Mouse (Mus musculus) intestine, embryonic 16.5 days (tissue): Measurements from ENCODE around the gene Ctsl. TPM values are rescaled to one million over a fixed set of nuclear protein-coding genes. Genes with fewer than 3 reads are reported as not detected.

Experiments
- ATAC-seq: fragments of 200-750 bp; cut with Nextera tagmentation; 2 replicates; pipeline ENCODE4 v1.8.0; 2017; ENCODE audit warnings: moderate TSS enrichment, moderate library complexity
- H3K27ac ChIP-seq: fragments of 300-500 bp; sonication (generic); 2 replicates; pipeline ENCODE4 v1.5.1; 2014; ENCODE audit warnings: mild to moderate bottlenecking, low read length
- H3K27me3 ChIP-seq: fragments of 300-500 bp; sonication (generic); replicated peaks from 2 replicates; pipeline ENCODE4 v1.6.1; 2014; ENCODE audit warnings: low read length, control low read depth, mixed read lengths; ENCODE audit not compliant: control insufficient read depth, insufficient read depth
- H3K36me3 ChIP-seq: fragments of 300-500 bp; sonication (generic); 2 replicates; pipeline ENCODE4 v1.6.1; 2014; ENCODE audit warnings: low read length, control low read depth; ENCODE audit not compliant: control insufficient read depth, insufficient read depth
- H3K4me1 ChIP-seq: fragments of 300-500 bp; sonication (generic); 2 replicates; pipeline ENCODE4 v1.6.1; 2014; ENCODE audit warnings: low read length, control low read depth, mixed read lengths; ENCODE audit not compliant: control insufficient read depth, insufficient read depth
- H3K4me2 ChIP-seq: fragments of 300-500 bp; sonication (generic); 2 replicates; pipeline ENCODE4 v1.6.1; 2014; ENCODE audit warnings: low read depth, low read length, control low read depth
- H3K4me3 ChIP-seq: fragments of 300-500 bp; sonication (generic); 2 replicates; pipeline ENCODE4 v1.5.1; 2014; ENCODE audit warnings: mild to moderate bottlenecking, low read length
- H3K9ac ChIP-seq: fragments of 300-500 bp; sonication (generic); 2 replicates; pipeline ENCODE4 v1.6.1; 2014; ENCODE audit warnings: low read depth, low read length
- H3K9me3 ChIP-seq: fragments of 300-500 bp; sonication (generic); 2 replicates; pipeline ENCODE4 v1.6.1; 2016; ENCODE audit warnings: low read length, control low read depth; ENCODE audit not compliant: control insufficient read depth
- WGBS: fragments of 180-500 bp; shearing (Covaris S2); extraction: QIAGEN DNeasy Blood & Tissue Kit; methylation state at CpG from one replicate; pipeline ENCODE4 v1.1.7; 2014; 5-methylcytosine and 5-hydroxymethylcytosine counted together
- polyA plus RNA-seq: library from polyadenylated mRNA; unstranded; fragments of >200 nt; fragmentation: Nextera tagmentation; extraction: Ambion mirVana; gene quantifications from 2 replicates; pipeline ENCODE4 v1.2.1, GENCODE M21; 2015

Ctsl gene
- polyA plus RNA-seq, 1 experiment from 2014 or later, result 235 TPM

GRCm38 (mm10) chr13:64402951-64403460 is 32.3 kb upstream of the Ctsl start:
- no peak for ATAC-seq
- 85% methylated on average over 8 of the region's 8 CpGs for WGBS
- H3K4me1 ChIP-seq, result no peaks in the 10 kb centered on the region; the same call in 1 of the 2 replicates
- no peak overlapping the region for H3K9ac ChIP-seq
- H3K4me3 ChIP-seq, result no peak overlapping the region
- H3K9me3 ChIP-seq, result no peaks in the 10 kb centered on the region
- no peak overlapping the region for H3K4me2 ChIP-seq
- no peaks in the 10 kb centered on the region for H3K27me3 ChIP-seq
- no peaks in the 10 kb centered on the region for H3K36me3 ChIP-seq
- no peak overlapping the region for H3K27ac ChIP-seq

GRCm38 (mm10) chr13:64402504-64402949 is 31.8 kb upstream of the Ctsl start:
- no peaks in the 10 kb centered on the region for H3K36me3 ChIP-seq
- H3K9me3 ChIP-seq, result no peaks in the 10 kb centered on the region
- H3K4me3 ChIP-seq, result no peak overlapping the region
- H3K4me2 ChIP-seq, result no peak overlapping the region
- H3K27ac ChIP-seq, result no peak overlapping the region
- no peaks in the 10 kb centered on the region; the same call in 1 of the 2 replicates for H3K4me1 ChIP-seq
- no peak for ATAC-seq
- no peak overlapping the region for H3K9ac ChIP-seq
- H3K27me3 ChIP-seq, result no peaks in the 10 kb centered on the region
- 83% methylated on average over 10 of the region's 10 CpGs for WGBS

- WGBS, result 63% methylated on average over 3 of the region's 3 CpGs
- no peak for ATAC-seq
- no peak overlapping the region for H3K27ac ChIP-seq
These were observed 31.3 kb upstream of the Ctsl start for GRCm38 (mm10) chr13:64402006-64402405.

GRCm38 (mm10) chr13:64400801-64401361 is 30.2 kb upstream of the Ctsl start:
- no peak overlapping the region for H3K27ac ChIP-seq
- H3K4me1 ChIP-seq, result no peaks in the 10 kb centered on the region; the same call in 1 of the 2 replicates
- no peaks in the 10 kb centered on the region for H3K27me3 ChIP-seq
- no peak overlapping the region for H3K4me2 ChIP-seq
- no peaks in the 10 kb centered on the region for H3K36me3 ChIP-seq
- WGBS, result 43% methylated on average over 7 of the region's 7 CpGs
- no peak overlapping the region for H3K9ac ChIP-seq
- no peak overlapping the region for H3K4me3 ChIP-seq
- ATAC-seq, result peak; percentile 64
- no peaks in the 10 kb centered on the region for H3K9me3 ChIP-seq

More at GRCm38 (mm10) chr13:64402006-64402405, 31.3 kb upstream of the Ctsl start:
- no peaks in the 10 kb centered on the region; the same call in 1 of the 2 replicates for H3K4me1 ChIP-seq
- no peak overlapping the region for H3K4me3 ChIP-seq
- H3K4me2 ChIP-seq, result no peak overlapping the region
- H3K27me3 ChIP-seq, result no peaks in the 10 kb centered on the region
- no peak overlapping the region for H3K9ac ChIP-seq
- no peaks in the 10 kb centered on the region for H3K36me3 ChIP-seq
- no peaks in the 10 kb centered on the region for H3K9me3 ChIP-seq

GRCm38 (mm10) chr13:64399906-64400305 is 29.2 kb upstream of the Ctsl start:
- Histone ChIP-seq H3K9ac (no peak overlapping the region), H3K4me2 (no peak overlapping the region), H3K36me3 (no peaks in the 10 kb centered on the region), H3K27me3 (no peaks in the 10 kb centered on the region), H3K4me1 (no peaks in the 10 kb centered on the region; the same call in 1 of the 2 replicates), H3K4me3 (no peak overlapping the region), H3K27ac (no peak overlapping the region), H3K9me3 (no peaks in the 10 kb centered on the region)
- 78% methylated on average over 3 of the region's 3 CpGs for WGBS
- no peak for ATAC-seq

GRCm38 (mm10) chr13:64398065-64398464 is 27.4 kb upstream of the Ctsl start:
- WGBS, result 97% methylated on average over 1 of the region's 1 CpGs
- Histone ChIP-seq H3K27ac (no peak overlapping the region), H3K4me1 (no peaks in the 10 kb centered on the region; the same call in 1 of the 2 replicates), H3K4me3 (no peak overlapping the region), H3K9me3 (no peaks in the 10 kb centered on the region), H3K9ac (no peak overlapping the region), H3K27me3 (no peaks in the 10 kb centered on the region), H3K4me2 (no peak overlapping the region), H3K36me3 (no peaks in the 10 kb centered on the region)
- ATAC-seq, result no peak

GRCm38 (mm10) chr13:64396979-64397378 is 26.3 kb upstream of the Ctsl start:
- Histone ChIP-seq H3K9me3 (no peaks in the 10 kb centered on the region), H3K9ac (no peak overlapping the region), H3K36me3 (no peaks in the 10 kb centered on the region), H3K27ac (no peak overlapping the region), H3K4me3 (no peak overlapping the region), H3K4me2 (no peak overlapping the region), H3K4me1 (no peaks in the 10 kb centered on the region; the same call in 1 of the 2 replicates), H3K27me3 (no peaks in the 10 kb centered on the region)
- 56% methylated on average over 8 of the region's 8 CpGs for WGBS
- no peak for ATAC-seq

- ATAC-seq, result no peak
- Histone ChIP-seq H3K27me3 (no peaks in the 10 kb centered on the region), H3K4me1 (no peaks in the 10 kb centered on the region), H3K9me3 (no peaks in the 10 kb centered on the region), H3K27ac (no peak overlapping the region), H3K9ac (no peak overlapping the region), H3K4me3 (no peak overlapping the region), H3K36me3 (no peaks in the 10 kb centered on the region), H3K4me2 (no peak overlapping the region)
- 73% methylated on average over 4 of the region's 4 CpGs for WGBS
These were observed 17.7 kb upstream of the Ctsl start for GRCm38 (mm10) chr13:64388415-64388814.

GRCm38 (mm10) chr13:64386048-64386447 is 15.4 kb upstream of the Ctsl start:
- no peak overlapping the region for H3K27ac ChIP-seq
- peak; percentile 92 for ATAC-seq
- WGBS, result 33% methylated on average over 2 of the region's 2 CpGs
- no peaks in the 10 kb centered on the region for H3K4me1 ChIP-seq
- no peaks in the 10 kb centered on the region for H3K9me3 ChIP-seq
- H3K36me3 ChIP-seq, result no peaks in the 10 kb centered on the region
- no peak overlapping the region for H3K4me2 ChIP-seq
- no peak overlapping the region for H3K4me3 ChIP-seq
- no peaks in the 10 kb centered on the region for H3K27me3 ChIP-seq
- H3K9ac ChIP-seq, result no peak overlapping the region

GRCm38 (mm10) chr13:64384937-64385336 is 14.2 kb upstream of the Ctsl start:
- WGBS, result 88% methylated on average over 3 of the region's 3 CpGs
- no peak for ATAC-seq

More at GRCm38 (mm10) chr13:64384937-64385336, 14.2 kb upstream of the Ctsl start:
- no peaks in the 10 kb centered on the region for H3K9me3 ChIP-seq
- no peak overlapping the region for H3K27ac ChIP-seq
- no peaks in the 10 kb centered on the region for H3K27me3 ChIP-seq
- no peak overlapping the region for H3K4me2 ChIP-seq
- H3K36me3 ChIP-seq, result no peaks in the 10 kb centered on the region
- no peak overlapping the region for H3K4me3 ChIP-seq
- H3K9ac ChIP-seq, result no peak overlapping the region
- no peaks in the 10 kb centered on the region for H3K4me1 ChIP-seq
